15 mouse cellular contexts compared by ENCODE assay signal in the genomic region with DNA sequence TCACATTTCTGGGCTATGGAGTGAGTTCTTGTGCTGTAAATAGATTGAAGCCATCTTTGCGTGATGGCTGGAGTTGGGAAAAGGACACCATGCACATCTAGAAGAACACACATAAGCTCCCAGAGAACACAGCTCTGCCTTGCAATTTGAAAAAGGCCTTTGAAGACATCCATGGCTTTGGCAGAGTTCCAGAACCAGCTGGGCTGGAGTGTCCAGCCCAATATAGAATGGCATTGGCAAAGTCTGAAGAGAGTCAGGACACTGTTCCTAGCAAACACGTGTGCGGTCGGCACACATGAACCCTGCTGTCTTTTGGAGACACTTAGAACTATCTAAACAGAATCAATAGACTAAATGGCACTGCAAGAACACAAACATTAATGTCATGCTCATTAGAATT. TPM values are rescaled to one million over a fixed set of nuclear protein-coding genes. Genes with fewer than 3 reads are reported as not detected.
A peak's percentile ranks its signal among the peaks of the same experiment; 100 is the strongest.
DNase-seq lines count a peak whose midpoint lies in the region; ATAC-seq and TF ChIP-seq lines count a peak whose summit lies in the region.
"Had no signal": no experiment of that assay in that cellular context is flagged by ENCODE, and none has a peak within 500 bp of the region (broad histone marks: within the 10 kb centered on the region; RNA-seq: fewer than 3 reads in every experiment).

No protein-coding gene starts in this region.

- H3K9me3 ChIP-seq in heart, embryonic 16.5 days (replicated peaks; ENCODE audit: control insufficient read depth, low read length): no peaks in the 10 kb centered on the region
- H3K9me3 ChIP-seq: G1E; limb, embryonic 12.5 days had no signal

- H3K27me3 ChIP-seq in heart, embryonic 16.5 days (ENCODE audit: control insufficient read depth, insufficient read depth, low read length): no peaks in the 10 kb centered on the region
- H3K27me3 ChIP-seq: limb, embryonic 12.5 days had no signal

- TF ChIP-seq CTCF in brain, embryonic 14.5 days (IDR thresholded peaks at IDR 0.05; ENCODE audit: borderline replicate concordance, extremely low read depth, insufficient read depth, insufficient read length): no peak

- ATAC-seq in heart, embryonic 16.5 days (replicated peaks; ENCODE audit: extremely low read depth, insufficient read depth, low FRiP score): peak; percentile 72
- ATAC-seq: intestine, embryonic 16.5 days; liver, postnatal 0 days had no signal

- peaks cover 17% of the 10 kb centered on the region for H3K4me1 ChIP-seq in heart, embryonic 16.5 days (ENCODE audit: control insufficient read depth, insufficient read depth, low read length)
- H3K4me1 ChIP-seq: limb, embryonic 12.5 days had no signal

- no peak for TF ChIP-seq POLR2A in brain, embryonic 14.5 days (IDR thresholded peaks at IDR 0.05; ENCODE audit: borderline replicate concordance, extremely low read depth, insufficient read depth, insufficient read length, poor library complexity, severe bottlenecking)

- no peak overlapping the region for H3K4me2 ChIP-seq in heart, embryonic 16.5 days (ENCODE audit: low read depth, low read length)
- H3K4me2 ChIP-seq: limb, embryonic 12.5 days had no signal

- peak; percentile 74 for DNase-seq in gastrocnemius, adult 18-20 months (ENCODE audit: low spot score)
- DNase-seq in gastrocnemius, postnatal 10 days: no peak
- DNase-seq in layer of hippocampus, adult 11-12 months (ENCODE audit: low spot score): peak; percentile 16
- DNase-seq in layer of hippocampus, adult 18-20 months (ENCODE audit: low spot score in 2 of 2): no peak
- DNase-seq in brain, embryonic 14.5 days (ENCODE audit: low read depth): peak; percentile 57
- DNase-seq in right cerebral cortex, postnatal 25 days: no peak
- DNase-seq in frontal cortex, postnatal 25 days (ENCODE audit: low spot score in 2 of 2): no peak
- DNase-seq: cerebellum, adult 9-10 months; liver, postnatal 0 days; right cerebral cortex, postnatal 14 days; thymus, postnatal 36 days had no signal

- H3K9ac ChIP-seq in heart, embryonic 16.5 days (ENCODE audit: low read length): no peak overlapping the region
- H3K9ac ChIP-seq: limb, embryonic 12.5 days; liver, postnatal 0 days had no signal

- WGBS in heart, embryonic 16.5 days: 36% methylated on average over 4 of the region's 4 CpGs

- peak overlapping the region; percentile 76 for H3K27ac ChIP-seq in heart, embryonic 16.5 days (ENCODE audit: low read length)
- H3K27ac ChIP-seq: limb, embryonic 12.5 days had no signal

- H3K36me3 ChIP-seq in heart, embryonic 16.5 days (ENCODE audit: control insufficient read depth, insufficient read depth): no peaks in the 10 kb centered on the region
- H3K36me3 ChIP-seq: G1E; limb, embryonic 12.5 days had no signal

- no peak overlapping the region for H3K4me3 ChIP-seq in heart, embryonic 16.5 days (ENCODE audit: low read length)
- H3K4me3 ChIP-seq: limb, embryonic 12.5 days had no signal

RNA-seq across cellular contexts. Expression of gene Pdlim5, which starts 26.7 kb away (rescaled TPM):
- total RNA-seq in gastrocnemius, adult 18-20 months (2021): 100 to 1,000 TPM; 496 to 567 TPM
- total RNA-seq in gastrocnemius, postnatal 10 days (2021): 100 to 1,000 TPM; 388 to 401 TPM
- total RNA-seq in layer of hippocampus, adult 18-20 months (2021): 10 to 100 TPM; 24.8 to 26.8 TPM
- polyA plus RNA-seq in brain, embryonic 14.5 days (2012; rRNA removed): 12.4 and 14.3 TPM in 2 replicates
- polyA plus RNA-seq in heart, embryonic 16.5 days (2015; fragmentation: Nextera tagmentation; extraction: Ambion mirVana): 235 and 246 TPM in 2 replicates

Comparison
In these comparisons a context has a peak if more than half of its experiments do, and no peak if none do; other contexts are left out.
1. DNase-seq: peak in gastrocnemius, adult 18-20 months (single experiment), layer of hippocampus, adult 11-12 months (single experiment) and brain, embryonic 14.5 days (single experiment); none in gastrocnemius, postnatal 10 days (single experiment), layer of hippocampus, adult 18-20 months (0 of 2), right cerebral cortex, postnatal 25 days (single experiment) and frontal cortex, postnatal 25 days (0 of 2).
2. RNA of gene Pdlim5, which starts 26.7 kb away (total RNA-seq): 496 to 567 TPM in gastrocnemius, adult 18-20 months and 388 to 401 TPM in gastrocnemius, postnatal 10 days; 24.8 to 26.8 TPM in layer of hippocampus, adult 18-20 months; every median in the first group is over 10 times any median in the second.